Mouse (Mus musculus) heart, postnatal 0 days (tissue): ENCODE measurements around the gene Cep78.

Experiments
- CTCF ChIP-seq: IDR thresholded peaks from 2 replicates; pipeline ENCODE4 v1.5.1; 2016; ENCODE audit warnings: antibody characterized with exemption, control low read depth, low read depth
- EP300 ChIP-seq: IDR thresholded peaks from 2 replicates; pipeline ENCODE4 v1.6.1; 2016; ENCODE audit warnings: antibody characterized with exemption, low read depth

- no peak for TF ChIP-seq CTCF
- TF ChIP-seq EP300 = no peak
Observed at GRCm38 (mm10) chr19:15942421-15943116, 42.2 kb downstream of the Cep78 start.
